ENCODE assay signal across 8 mouse cellular contexts in genomic region chr10:81604019-81604967, GRCm38 (mm10). TPM values are rescaled to one million over a fixed set of nuclear protein-coding genes. Genes with fewer than 3 reads are reported as not detected.
DNase-seq lines count a peak whose midpoint lies in the region; ATAC-seq and TF ChIP-seq lines count a peak whose summit lies in the region.

No protein-coding gene starts in this region.

- TF ChIP-seq POLR2A in heart, adult 2 months (IDR thresholded peaks at IDR 0.05; ENCODE audit: insufficient read depth, low read depth, low read length) = no peak
- no peak for TF ChIP-seq POLR2A in CH12.LX (IDR thresholded peaks at IDR 0.05; ENCODE audit: low read depth, low read length)

- intact Hi-C loops in heart, adult 2 months (cut with DNase I) = loop anchor here (2.0 kb wide), 4 partner anchors 39 to 103 kb away; partner anchors contain the start of gene S1pr4
- intact Hi-C loops in heart, postnatal 14 days (cut with DNase I) = loop anchor here (5.0 to 10.0 kb wide), 2 partner anchors 49 to 102 kb away; partner anchors contain the start of genes Aes and S1pr4
- intact Hi-C loops in left cerebral cortex, postnatal 36 days (cut with DNase I) = loop anchor here (2.0 to 5.0 kb wide), 2 partner anchors 41 to 102 kb away; partner anchors contain the start of gene S1pr4

- peak overlapping the region; percentile 38 for H3K4me3 ChIP-seq in heart, adult 2 months
- H3K4me3 ChIP-seq in CH12.LX (replicated peaks in 1 of 3; ENCODE audit: low read depth in 2 of 3, low read length in 2 of 3, poor library complexity in 1 of 3) = peak overlapping the region; percentile 47 to 68 (median 52)
- H3K4me3 ChIP-seq in forebrain, embryonic 13.5 days = no peak overlapping the region
- peak overlapping the region; percentile 69 for H3K4me3 ChIP-seq in liver, embryonic 15.5 days (replicated peaks)

- no peak for ATAC-seq in forebrain, embryonic 13.5 days
- no peak for ATAC-seq in liver, embryonic 15.5 days (ENCODE audit: insufficient read depth)

- no peaks in the 10 kb centered on the region for H3K27me3 ChIP-seq in heart, adult 2 months (ENCODE audit: control insufficient read depth, insufficient read depth, low read length)
- peaks cover 30% of the 10 kb centered on the region for H3K27me3 ChIP-seq in CH12.LX (replicated peaks)
- peaks cover 19% of the 10 kb centered on the region for H3K27me3 ChIP-seq in forebrain, embryonic 13.5 days
- H3K27me3 ChIP-seq in liver, embryonic 15.5 days = peaks cover 10% of the 10 kb centered on the region

- 68% methylated on average over 12 of the region's 12 CpGs for WGBS in heart, adult 2 months
- WGBS in forebrain, embryonic 13.5 days = 81% methylated on average over 12 of the region's 12 CpGs
- 51% methylated on average over 12 of the region's 12 CpGs for WGBS in liver, embryonic 15.5 days (ENCODE audit: insufficient replicate concordance)

- no peaks in the 10 kb centered on the region for H3K36me3 ChIP-seq in heart, adult 2 months (ENCODE audit: control insufficient read depth, insufficient read depth, low read length)
- H3K36me3 ChIP-seq in CH12.LX (replicated peaks in 1 of 2; ENCODE audit: control insufficient read depth in 1 of 2, insufficient read depth in 1 of 2, low read length in 1 of 2) = peaks cover 6 to 19% of the 10 kb centered on the region in 2 experiments
- H3K36me3 ChIP-seq in forebrain, embryonic 13.5 days (ENCODE audit: poor library complexity, severe bottlenecking) = peaks cover 8% of the 10 kb centered on the region
- H3K36me3 ChIP-seq in liver, embryonic 15.5 days (replicated peaks) = no peaks in the 10 kb centered on the region

- peaks cover 12% of the 10 kb centered on the region for H3K4me1 ChIP-seq in heart, adult 2 months (ENCODE audit: control insufficient read depth, insufficient read depth, low read length)
- H3K4me1 ChIP-seq in CH12.LX (ENCODE audit: control insufficient read depth in 1 of 2, insufficient read depth in 2 of 2) = peaks cover 16 to 35% of the 10 kb centered on the region in 2 experiments
- peaks cover 39% of the 10 kb centered on the region for H3K4me1 ChIP-seq in forebrain, embryonic 13.5 days
- peaks cover 63% of the 10 kb centered on the region for H3K4me1 ChIP-seq in liver, embryonic 15.5 days (replicated peaks)

- no peak for TF ChIP-seq EP300 in heart, adult 2 months (IDR thresholded peaks at IDR 0.05; ENCODE audit: insufficient read depth, low read depth, low read length)
- TF ChIP-seq EP300 in CH12.LX (IDR thresholded peaks at IDR 0.05; ENCODE audit: low read length) = no peak

- DNase-seq in heart, adult 2 months = no peak
- no peak for DNase-seq in heart, postnatal 14 days
- no peak for DNase-seq in CH12.LX (ENCODE audit: extremely low read depth)
- no peak for DNase-seq in left cerebral cortex, postnatal 36 days (ENCODE audit: low spot score in 2 of 2)
- no peak for DNase-seq in layer of hippocampus, postnatal 25 days (ENCODE audit: extremely low spot score in 1 of 2, low spot score in 1 of 2)
- no peak for DNase-seq in right cerebral cortex, postnatal 4 days

- H3K9ac ChIP-seq in heart, adult 2 months (ENCODE audit: low read depth, low read length) = peak overlapping the region; percentile 40
- H3K9ac ChIP-seq in CH12.LX (ENCODE audit: insufficient read depth, low read depth) = no peak overlapping the region; the same call in 1 of the 2 replicates
- H3K9ac ChIP-seq in forebrain, embryonic 13.5 days = no peak overlapping the region
- H3K9ac ChIP-seq in liver, embryonic 15.5 days = peak overlapping the region; percentile 59; the same call in 1 of the 2 replicates

- in situ Hi-C loops in CH12.LX (cut with MboI; ENCODE audit: low pct_ligation_motif_present, low pct_unique_long_range_greater_than_20kb, low sequenced_read_pairs) = loop anchor here (5.0 to 10.0 kb wide), 2 partner anchors 42 to 109 kb away; partner anchors contain the start of gene Ncln

- peak overlapping the region; percentile 60; the same call in 1 of the 2 replicates for H3K27ac ChIP-seq in heart, adult 2 months
- H3K27ac ChIP-seq in CH12.LX (ENCODE audit: insufficient read depth, low read depth) = peak overlapping the region; percentile 17; the same call in 1 of the 2 replicates
- 0 out of 2 replicates have a peak overlapping the region, but pooled peaks have one; percentile 94 for H3K27ac ChIP-seq in forebrain, embryonic 13.5 days
- peak overlapping the region; percentile 96 for H3K27ac ChIP-seq in liver, embryonic 15.5 days (replicated peaks)

- peak overlapping the region; percentile 91 for H3K4me2 ChIP-seq in CH12.LX (ENCODE audit: insufficient read depth, low read depth, poor library complexity, severe bottlenecking)
- peak overlapping the region; percentile 88; the same call in 1 of the 2 replicates for H3K4me2 ChIP-seq in forebrain, embryonic 13.5 days
- peak overlapping the region; percentile 85 for H3K4me2 ChIP-seq in liver, embryonic 15.5 days

- no peak for TF ChIP-seq CTCF in heart, adult 2 months (IDR thresholded peaks at IDR 0.05)
- TF ChIP-seq CTCF in CH12.LX (conservative IDR thresholded peaks at IDR 0.05 in 1 of 2, IDR thresholded peaks at IDR 0.05 in 1 of 2; ENCODE audit: low read depth in 2 of 2, low read length in 2 of 2) = no peak

- dilution Hi-C loops in CH12.LX (cut with MboI; ENCODE audit: extremely low pct_ligation_motif_present, extremely low pct_unique_long_range_greater_than_20kb, low sequenced_read_pairs) = no loop called here

- TF ChIP-seq RAD21 in CH12.LX (IDR thresholded peaks at IDR 0.05; ENCODE audit: low read depth, low read length) = no peak

- no peaks in the 10 kb centered on the region for H3K9me3 ChIP-seq in CH12.LX (replicated peaks; ENCODE audit: low read length)
- H3K9me3 ChIP-seq in forebrain, embryonic 13.5 days (replicated peaks) = no peaks in the 10 kb centered on the region
- no peaks in the 10 kb centered on the region for H3K9me3 ChIP-seq in liver, embryonic 15.5 days (replicated peaks)

- H3K79me2 ChIP-seq in heart, adult 2 months (replicated peaks; ENCODE audit: control insufficient read depth, insufficient read depth, low read length) = no peaks in the 10 kb centered on the region
- H3K79me2 ChIP-seq in CH12.LX (replicated peaks; ENCODE audit: control insufficient read depth, extremely low read depth, insufficient read depth, poor library complexity, severe bottlenecking) = no peaks in the 10 kb centered on the region

RNA-seq across cellular contexts. Expression of gene BC025920, which starts 1.8 kb away (rescaled TPM):
- 1 to 10 TPM; 2.5 to 3.7 TPM for total RNA-seq in heart, adult 2 months (2021)
- polyA plus RNA-seq in heart, adult 2 months (2012; rRNA removed) = 1.9 and 2.5 TPM in 2 replicates
- 1 to 10 TPM; 1.8 to 2.2 TPM for total RNA-seq in heart, postnatal 14 days (2021)
- 1.5 and 2.3 TPM in 2 replicates for total RNA-seq in CH12.LX (2012; rRNA removed)
- total RNA-seq in CH12.LX (2014; rRNA removed) = 1.4 and 1.7 TPM in 2 replicates
- polyA plus RNA-seq in CH12.LX (2012; ENCODE audit: insufficient read length, low read depth) = 1.6 and 2.3 TPM in 2 replicates
- polyA plus RNA-seq in forebrain, embryonic 13.5 days (2015; fragmentation: Nextera tagmentation; extraction: Ambion mirVana) = 2.0 and 3.7 TPM in 2 replicates
- 0.23 and 0.24 TPM in 2 replicates for polyA plus RNA-seq in liver, embryonic 15.5 days (2015; fragmentation: Nextera tagmentation; extraction: Ambion mirVana)
- 1 to 10 TPM; 3.5 to 3.6 TPM for total RNA-seq in left cerebral cortex, postnatal 36 days (2021)
- 1 to 10 TPM; 4.2 to 4.4 TPM for total RNA-seq in layer of hippocampus, postnatal 25 days (2021)

RNA-seq across cellular contexts. Expression of gene Tle6, which starts 3.4 kb away (rescaled TPM):
- total RNA-seq in heart, adult 2 months (2021) = 1 to 10 TPM; 5.1 to 7.7 TPM
- 19.0 and 20.1 TPM in 2 replicates for polyA plus RNA-seq in heart, adult 2 months (2012; rRNA removed)
- 10 to 100 TPM in 1 of 2 experiments, 1 to 10 TPM in 1; 8.0 to 10.2 TPM for total RNA-seq in heart, postnatal 14 days (2021)
- total RNA-seq in CH12.LX (2012; rRNA removed) (1.2 and 1.3 TPM in 2 replicates), CH12.LX (2014; rRNA removed) (0.30 and 1.2 TPM in 2 replicates)
- polyA plus RNA-seq in CH12.LX (2012; ENCODE audit: insufficient read length, low read depth) = 0.39 and 0.63 TPM in 2 replicates
- polyA plus RNA-seq in forebrain, embryonic 13.5 days (2015; fragmentation: Nextera tagmentation; extraction: Ambion mirVana) = 1.8 and 4.1 TPM in 2 replicates
- 3.5 TPM in 2 replicates for polyA plus RNA-seq in liver, embryonic 15.5 days (2015; fragmentation: Nextera tagmentation; extraction: Ambion mirVana)
- 10 to 100 TPM in 1 of 2 experiments, 1 to 10 TPM in 1; 9.7 to 10.9 TPM for total RNA-seq in left cerebral cortex, postnatal 36 days (2021)
- 1 to 10 TPM; 1.7 to 4.1 TPM for total RNA-seq in layer of hippocampus, postnatal 25 days (2021)

RNA-seq across cellular contexts. Expression of gene Sirt6, which starts 23.3 kb away (rescaled TPM):
- 1 to 10 TPM; 7.0 to 7.9 TPM for total RNA-seq in heart, adult 2 months (2021)
- 11.5 and 15.4 TPM in 2 replicates for polyA plus RNA-seq in heart, adult 2 months (2012; rRNA removed)
- 10 to 100 TPM; 10.7 to 11.0 TPM for total RNA-seq in heart, postnatal 14 days (2021)
- total RNA-seq in CH12.LX (2012; rRNA removed) (11.2 and 17.8 TPM in 2 replicates), CH12.LX (2014; rRNA removed) (12.3 and 16.9 TPM in 2 replicates)
- 34.6 and 36.4 TPM in 2 replicates for polyA plus RNA-seq in CH12.LX (2012; ENCODE audit: insufficient read length, low read depth)
- polyA plus RNA-seq in forebrain, embryonic 13.5 days (2015; fragmentation: Nextera tagmentation; extraction: Ambion mirVana) = 56.6 and 65.3 TPM in 2 replicates
- 7.7 and 9.1 TPM in 2 replicates for polyA plus RNA-seq in liver, embryonic 15.5 days (2015; fragmentation: Nextera tagmentation; extraction: Ambion mirVana)
- 10 to 100 TPM; 22.7 to 29.4 TPM for total RNA-seq in left cerebral cortex, postnatal 36 days (2021)
- total RNA-seq in layer of hippocampus, postnatal 25 days (2021) = 10 to 100 TPM; 23.5 to 30.9 TPM

RNA-seq across cellular contexts. Expression of gene Ankrd24, which starts 24.0 kb away (rescaled TPM):
- total RNA-seq in heart, adult 2 months (2021) = 1 to 10 TPM; 7.8 to 7.9 TPM
- polyA plus RNA-seq in heart, adult 2 months (2012; rRNA removed) = 33.7 and 46.5 TPM in 2 replicates
- 10 to 100 TPM in 1 of 2 experiments, 1 to 10 TPM in 1; 9.4 to 10.9 TPM for total RNA-seq in heart, postnatal 14 days (2021)
- total RNA-seq in CH12.LX (2012; rRNA removed) = 3.2 and 4.2 TPM in 2 replicates
- total RNA-seq in CH12.LX (2014; rRNA removed) = 5.4 and 5.5 TPM in 2 replicates
- 2.4 and 3.7 TPM in 2 replicates for polyA plus RNA-seq in CH12.LX (2012; ENCODE audit: insufficient read length, low read depth)
- polyA plus RNA-seq in forebrain, embryonic 13.5 days (2015; fragmentation: Nextera tagmentation; extraction: Ambion mirVana) = 6.4 and 6.9 TPM in 2 replicates
- polyA plus RNA-seq in liver, embryonic 15.5 days (2015; fragmentation: Nextera tagmentation; extraction: Ambion mirVana) = 1.8 and 2.3 TPM in 2 replicates
- 10 to 100 TPM; 37.8 to 46.7 TPM for total RNA-seq in left cerebral cortex, postnatal 36 days (2021)
- 10 to 100 TPM; 30.8 to 39.0 TPM for total RNA-seq in layer of hippocampus, postnatal 25 days (2021)

RNA-seq across cellular contexts. Expression of gene Tle2, which starts 29.9 kb away (rescaled TPM):
- total RNA-seq in heart, adult 2 months (2021) = 1 to 10 TPM; 6.8 to 7.4 TPM
- 40.9 and 43.8 TPM in 2 replicates for polyA plus RNA-seq in heart, adult 2 months (2012; rRNA removed)
- total RNA-seq in heart, postnatal 14 days (2021) = 10 to 100 TPM in 1 of 2 experiments, 1 to 10 TPM in 1; 9.4 to 11.2 TPM
- total RNA-seq in CH12.LX (2012; rRNA removed) (0.30 TPM in 1 of 2 replicates, not detected in the other), CH12.LX (2014; rRNA removed) (not detected in 2 replicates)
- 0.29 TPM in 1 of 2 replicates, not detected in the other for polyA plus RNA-seq in CH12.LX (2012; ENCODE audit: insufficient read length, low read depth)
- 15.1 and 17.7 TPM in 2 replicates for polyA plus RNA-seq in forebrain, embryonic 13.5 days (2015; fragmentation: Nextera tagmentation; extraction: Ambion mirVana)
- 2.2 and 2.6 TPM in 2 replicates for polyA plus RNA-seq in liver, embryonic 15.5 days (2015; fragmentation: Nextera tagmentation; extraction: Ambion mirVana)
- 10 to 100 TPM; 23.7 to 37.6 TPM for total RNA-seq in left cerebral cortex, postnatal 36 days (2021)
- 10 to 100 TPM; 22.5 to 32.3 TPM for total RNA-seq in layer of hippocampus, postnatal 25 days (2021)

Comparison
In these comparisons a context has a peak if more than half of its experiments do, and no peak if none do; other contexts are left out.
1. H3K27ac ChIP-seq: peak in every context shown above with its lines; median percentile 96 in liver, embryonic 15.5 days; 94 in forebrain, embryonic 13.5 days; 60 in heart, adult 2 months; 17 in CH12.LX.
2. H3K9ac ChIP-seq: peak in heart, adult 2 months (single experiment) and liver, embryonic 15.5 days (single experiment); none in CH12.LX (single experiment) and forebrain, embryonic 13.5 days (single experiment).
3. Peak in every context shown above with its lines, with median percentiles within 50 percentile points of each other: H3K4me2 ChIP-seq.